Mouse (Mus musculus): ENCODE results near the gene Odf3l1. TPM values are rescaled to one million over a fixed set of nuclear protein-coding genes. Genes with fewer than 3 reads are reported as not detected.

Gene Odf3l1
- 17.7 and 47.0 TPM in 2 replicates for polyA plus RNA-seq (2012; rRNA removed; ENCODE audit: low replicate concordance)

GRCm38 (mm10) chr9:56864216-56864729 is at the start of gene Odf3l1:
Gene Odf3l1, minus strand, starts transcription at chr9:56864679.

GRCm38 (mm10) chr9:56864832-56865231 is 353 bp upstream of the Odf3l1 start, which contains the start of gene Cspg4:
Gene Cspg4, plus strand, starts transcription at chr9:56865033.

Other genes with a start within 250 kb of the Odf3l1 start
- 1.3 and 13.0 TPM in 2 replicates for gene Lingo1, start 68.2 kb downstream of the Odf3l1 start, polyA plus RNA-seq (2012; rRNA removed; ENCODE audit: low replicate concordance)
- 44.0 and 47.2 TPM in 2 replicates for gene Cspg4, start 354 bp upstream of the Odf3l1 start, polyA plus RNA-seq (2012; rRNA removed; ENCODE audit: low replicate concordance)
- 19.4 and 22.6 TPM in 2 replicates for gene Snx33, start 63.7 kb upstream of the Odf3l1 start, polyA plus RNA-seq (2012; rRNA removed; ENCODE audit: low replicate concordance)
- 107 and 219 TPM in 2 replicates for gene Imp3, start 72.8 kb upstream of the Odf3l1 start, polyA plus RNA-seq (2012; rRNA removed; ENCODE audit: low replicate concordance)
- gene Snupn, start 86.2 kb upstream of the Odf3l1 start, polyA plus RNA-seq (2012; rRNA removed; ENCODE audit: low replicate concordance) = 6.4 and 8.6 TPM in 2 replicates
- gene Ptpn9, start 130.2 kb upstream of the Odf3l1 start, polyA plus RNA-seq (2012; rRNA removed; ENCODE audit: low replicate concordance) = 29.8 and 43.5 TPM in 2 replicates
- gene Sin3a, start 207.4 kb upstream of the Odf3l1 start, polyA plus RNA-seq (2012; rRNA removed; ENCODE audit: low replicate concordance) = 51.1 and 109 TPM in 2 replicates

Measured in subcutaneous adipose tissue, adult 2 months (tissue).